Mouse (Mus musculus): ENCODE results near the gene Chmp4b. TPM values are rescaled to one million over a fixed set of nuclear protein-coding genes. Genes with fewer than 3 reads are reported as not detected.
A peak's percentile ranks its signal among the peaks of the same experiment; 100 is the strongest.

Gene Chmp4b
- 100 to 1,000 TPM; 206 to 285 TPM for total RNA-seq (2021)
- long read RNA-seq, experiment 1, transcript Chmp4b-201 (5 exons, 1,616 nt) = major isoform, 30 of 33 reads
- long read RNA-seq, experiment 1, partial matches to known transcripts = 0 of 33 reads
- long read RNA-seq, experiment 1, other reads (novel, unspliced or antisense) = 3 of 33 reads
- long read RNA-seq, experiment 2, transcript Chmp4b-201 (5 exons, 1,616 nt) = major isoform, 59 of 77 reads
- long read RNA-seq, experiment 2, partial matches to known transcripts = 5 of 77 reads
- long read RNA-seq, experiment 2, other reads (novel, unspliced or antisense) = 13 of 77 reads

DNA sequence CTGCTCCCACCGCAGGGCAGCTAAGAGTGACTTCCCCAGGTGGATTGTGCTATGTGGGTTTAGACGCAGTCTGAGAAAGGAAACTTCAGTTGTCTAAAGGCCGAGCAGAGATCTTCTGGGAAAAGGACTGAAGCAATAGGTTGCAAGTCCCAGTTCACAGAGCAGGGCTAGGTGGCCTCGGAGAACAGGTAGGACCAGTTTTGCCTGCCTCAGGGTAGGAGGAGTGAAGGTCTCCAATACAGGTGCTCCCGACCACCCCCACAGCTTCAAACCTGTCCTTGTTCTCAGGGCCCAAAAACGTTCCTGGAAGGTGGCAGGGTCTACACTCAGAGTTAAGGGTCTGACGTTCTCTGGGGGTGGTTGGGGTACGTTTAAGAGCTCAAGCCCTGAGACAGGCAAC lies at the start of gene Chmp4b:
Chmp4b (plus strand) TSS at position 343 of the 400 bp plus-strand sequence.
- no peak for DNase-seq (ENCODE audit: low spot score in 2 of 2)

GRCm38 (mm10) chr2:154603007-154603637 lies 48.4 kb upstream of the Chmp4b start:
- DNase-seq (ENCODE audit: low spot score in 2 of 2) = no peak

GRCm38 (mm10) chr2:154603638-154604153 lies 47.8 kb upstream of the Chmp4b start, which contains the start of gene Pxmp4:
Gene Pxmp4, minus strand, starts transcription at chr2:154603708.
- peak; percentile 94 to 97 for DNase-seq (ENCODE audit: low spot score in 2 of 2)

DNA sequence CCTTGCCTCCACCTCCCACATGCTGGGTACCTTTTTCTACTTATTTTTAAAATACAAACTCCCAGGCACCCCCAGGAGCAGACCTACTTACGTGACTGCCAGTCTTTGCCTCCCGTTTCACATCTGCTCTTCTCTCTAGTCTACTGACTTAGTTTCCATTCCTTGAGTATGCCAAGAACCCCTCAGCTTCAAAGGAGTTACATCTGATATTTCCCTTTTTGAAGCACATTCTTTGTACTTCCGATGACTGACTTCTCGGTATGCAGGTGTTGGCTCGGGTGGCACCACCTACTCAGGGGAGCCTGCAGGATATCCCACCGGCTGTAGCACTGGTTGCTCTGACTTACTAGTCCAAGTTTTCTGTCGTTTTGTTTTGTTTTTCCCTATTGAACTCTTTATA lies 47.3 kb upstream of the Chmp4b start:
- no peak for DNase-seq (ENCODE audit: low spot score in 2 of 2)

GRCm38 (mm10) chr2:154606965-154607364 lies 44.5 kb upstream of the Chmp4b start:
- DNase-seq (ENCODE audit: low spot score in 2 of 2) = no peak

DNA sequence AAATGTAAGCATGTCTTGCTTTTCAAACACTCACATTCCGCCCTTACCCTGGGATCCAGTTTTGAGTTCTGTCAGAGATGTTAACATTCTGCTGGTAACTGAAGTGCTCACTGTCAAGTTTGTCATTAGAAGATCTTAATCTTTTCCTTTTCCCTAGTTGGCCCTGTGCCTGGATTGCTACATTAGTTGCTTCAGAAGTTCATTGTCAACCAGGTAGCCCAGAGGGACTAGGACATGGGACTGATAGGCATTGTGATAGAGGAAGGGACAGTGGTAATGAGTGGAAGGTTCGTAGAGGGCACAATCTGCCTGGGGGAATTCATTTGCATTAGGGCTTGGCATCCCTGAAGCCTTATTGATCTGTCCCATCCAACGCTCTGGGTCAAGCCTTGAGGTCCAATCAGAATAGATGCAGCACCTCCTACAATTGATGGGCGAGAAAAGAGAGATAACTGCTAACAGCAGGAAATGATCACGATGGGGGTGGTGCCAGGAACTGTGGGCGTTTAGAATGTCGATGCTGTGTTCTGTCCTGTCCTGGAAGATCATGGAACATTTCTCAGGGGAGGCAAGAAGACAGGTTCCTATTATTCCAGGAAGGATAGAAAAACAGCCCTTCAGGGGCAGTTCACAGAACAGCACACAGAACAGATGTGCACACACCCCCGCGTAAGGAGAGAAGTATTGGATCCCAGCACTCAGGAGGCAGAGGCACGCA lies 42.3 kb upstream of the Chmp4b start:
- DNase-seq (ENCODE audit: low spot score in 2 of 2) = no peak

DNA sequence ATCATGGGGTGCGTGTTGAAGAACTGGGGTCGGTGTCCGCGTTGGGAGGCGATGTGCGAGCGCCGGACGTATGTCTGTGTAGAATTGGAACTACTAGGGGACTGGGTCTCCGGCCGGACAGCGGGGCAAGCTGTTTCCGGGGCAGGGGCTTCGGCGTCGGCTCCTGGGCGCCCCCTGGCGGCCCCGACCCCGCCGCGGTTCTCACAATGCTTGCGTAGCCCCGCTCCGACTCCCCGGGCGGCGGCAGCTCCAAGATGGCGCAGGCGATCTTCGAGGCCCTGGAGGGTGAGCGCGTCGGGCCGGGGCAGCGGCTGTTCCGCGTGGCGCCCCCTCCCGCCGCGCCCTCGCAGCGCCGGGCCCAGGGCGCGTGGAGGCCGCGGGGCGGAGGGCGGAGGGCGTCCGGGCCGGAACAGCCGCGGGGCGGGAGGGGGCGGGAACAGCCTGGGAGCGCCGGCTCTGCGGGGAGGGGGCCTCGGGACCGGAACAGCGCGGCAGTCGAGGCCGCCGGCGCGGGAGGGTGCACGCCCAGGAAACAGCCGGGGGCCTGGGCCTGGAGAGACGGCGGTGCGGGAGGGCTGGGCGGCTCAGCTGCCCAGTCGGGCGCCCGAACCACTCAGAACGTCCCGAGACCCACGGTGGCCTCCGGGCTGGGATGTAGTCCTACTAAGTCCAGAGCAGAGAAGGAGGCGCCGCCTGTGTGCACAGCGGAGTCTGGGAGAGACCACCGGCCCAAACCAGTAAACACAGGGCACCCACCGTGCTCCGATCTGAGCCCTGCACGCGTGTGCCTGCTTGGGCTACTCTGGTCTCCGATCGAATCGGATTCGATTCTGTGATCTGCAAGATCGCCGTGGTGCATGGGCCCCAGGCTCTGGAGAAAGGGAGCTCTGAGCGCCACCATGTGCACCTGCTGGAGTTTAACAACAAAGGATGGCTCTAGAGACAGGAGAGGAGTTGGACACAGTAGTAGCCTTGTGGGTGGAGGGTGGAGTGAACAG lies 38.1 kb upstream of the Chmp4b start, which contains the start of the genes Zfp341 and 4930519P11Rik:
Zfp341 (plus strand) TSS at position 180 of the 998 bp plus-strand sequence.
4930519P11Rik (minus strand) TSS at position 320 of the 998 bp plus-strand sequence.
- DNase-seq (ENCODE audit: low spot score in 2 of 2) = peak; percentile 86 to 87

- no peak for DNase-seq (ENCODE audit: low spot score in 2 of 2)
These were observed 36.5 kb upstream of the Chmp4b start for GRCm38 (mm10) chr2:154614841-154615576.

GRCm38 (mm10) chr2:154615674-154616073 lies 35.8 kb upstream of the Chmp4b start:
- DNase-seq (ENCODE audit: low spot score in 2 of 2) = no peak

DNA sequence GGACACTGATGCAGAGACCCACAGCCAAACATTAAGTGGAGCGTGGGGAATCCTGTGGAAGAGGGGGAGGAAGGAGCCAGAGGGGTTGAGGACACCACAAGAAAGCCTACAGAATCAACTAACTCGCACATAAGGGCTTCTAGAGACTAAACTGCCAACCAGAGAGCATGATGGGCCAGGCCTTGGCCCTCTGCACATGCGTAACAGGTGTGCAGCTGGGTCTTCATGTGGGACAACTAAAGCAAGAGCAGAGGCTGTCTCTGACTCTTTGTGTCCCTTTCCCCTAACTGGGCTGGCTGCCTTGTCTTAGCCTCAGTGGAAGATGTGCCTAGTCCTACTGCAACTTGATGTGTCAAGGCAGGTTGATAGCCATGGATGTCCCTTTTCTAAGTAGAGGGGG lies 34.4 kb upstream of the Chmp4b start:
- no peak for DNase-seq (ENCODE audit: low spot score in 2 of 2)

- DNase-seq (ENCODE audit: low spot score in 2 of 2) = no peak
These were observed 29.8 kb upstream of the Chmp4b start for GRCm38 (mm10) chr2:154621684-154622083.

DNA sequence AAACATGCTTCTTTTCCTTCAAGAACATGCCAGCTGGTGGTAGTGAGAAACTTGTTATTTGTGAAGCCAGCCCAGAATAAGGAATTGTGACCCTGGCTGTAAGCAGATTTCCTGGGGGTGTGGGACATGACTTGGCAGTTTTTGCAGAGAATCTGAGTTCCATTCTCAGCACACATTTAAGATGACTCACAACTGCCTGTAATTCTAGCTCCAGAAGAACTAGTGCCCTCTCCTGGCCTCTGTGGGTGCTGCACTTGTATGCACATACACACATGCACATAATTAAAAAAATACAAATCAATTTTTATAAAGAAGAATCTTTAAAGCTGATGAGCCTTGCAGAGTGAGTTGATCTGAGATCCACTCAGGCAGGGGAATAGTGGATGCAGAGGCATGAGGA lies 27.4 kb upstream of the Chmp4b start:
- DNase-seq (ENCODE audit: low spot score in 2 of 2) = no peak

DNA sequence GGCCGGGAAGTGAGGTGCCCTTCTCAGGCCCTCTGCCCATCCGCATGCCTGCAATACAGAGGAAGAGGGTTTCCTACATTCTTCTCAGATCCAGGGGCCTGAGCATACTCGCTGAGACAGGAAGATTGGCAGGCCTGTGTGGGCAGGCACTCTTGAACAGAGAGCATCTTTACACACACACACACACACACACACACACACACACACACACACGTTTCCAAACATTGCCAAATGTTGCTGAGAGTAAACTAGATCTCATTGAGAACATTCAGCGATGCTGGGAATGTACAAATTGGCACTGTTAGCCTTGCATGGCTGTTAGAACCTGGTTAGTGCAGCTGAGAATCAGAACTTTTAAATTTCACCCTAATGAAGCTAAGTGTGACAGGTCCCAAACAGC lies 21.0 kb upstream of the Chmp4b start:
- no peak for DNase-seq (ENCODE audit: low spot score in 2 of 2)

DNA sequence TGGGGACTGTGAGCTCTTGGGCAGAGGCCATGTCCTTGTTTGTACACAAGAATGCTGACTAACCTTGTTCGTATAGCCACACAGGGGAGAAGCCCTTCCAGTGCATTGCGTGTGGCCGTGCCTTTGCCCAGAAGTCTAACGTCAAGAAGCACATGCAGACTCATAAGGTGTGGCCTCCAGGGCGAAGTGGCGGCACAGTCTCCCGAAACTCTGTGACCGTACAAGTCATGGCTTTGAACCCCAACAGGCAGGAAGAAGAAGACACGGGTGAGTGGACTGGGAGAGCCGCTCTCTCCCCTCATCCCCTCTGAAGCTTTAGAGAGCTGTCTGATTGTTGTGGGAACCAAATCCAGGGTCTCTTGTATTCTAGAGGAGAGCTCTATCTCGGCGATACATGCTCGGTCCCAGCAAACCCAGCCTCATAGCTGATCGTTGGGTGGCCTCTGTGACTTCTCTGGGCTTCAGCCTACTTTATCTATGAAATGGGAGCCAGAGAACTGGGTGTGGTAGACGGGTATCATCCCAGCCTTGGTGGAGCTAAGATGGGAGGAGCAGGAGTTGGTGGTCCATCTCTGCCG lies 19.2 kb upstream of the Chmp4b start:
- DNase-seq (ENCODE audit: low spot score in 2 of 2) = no peak

DNA sequence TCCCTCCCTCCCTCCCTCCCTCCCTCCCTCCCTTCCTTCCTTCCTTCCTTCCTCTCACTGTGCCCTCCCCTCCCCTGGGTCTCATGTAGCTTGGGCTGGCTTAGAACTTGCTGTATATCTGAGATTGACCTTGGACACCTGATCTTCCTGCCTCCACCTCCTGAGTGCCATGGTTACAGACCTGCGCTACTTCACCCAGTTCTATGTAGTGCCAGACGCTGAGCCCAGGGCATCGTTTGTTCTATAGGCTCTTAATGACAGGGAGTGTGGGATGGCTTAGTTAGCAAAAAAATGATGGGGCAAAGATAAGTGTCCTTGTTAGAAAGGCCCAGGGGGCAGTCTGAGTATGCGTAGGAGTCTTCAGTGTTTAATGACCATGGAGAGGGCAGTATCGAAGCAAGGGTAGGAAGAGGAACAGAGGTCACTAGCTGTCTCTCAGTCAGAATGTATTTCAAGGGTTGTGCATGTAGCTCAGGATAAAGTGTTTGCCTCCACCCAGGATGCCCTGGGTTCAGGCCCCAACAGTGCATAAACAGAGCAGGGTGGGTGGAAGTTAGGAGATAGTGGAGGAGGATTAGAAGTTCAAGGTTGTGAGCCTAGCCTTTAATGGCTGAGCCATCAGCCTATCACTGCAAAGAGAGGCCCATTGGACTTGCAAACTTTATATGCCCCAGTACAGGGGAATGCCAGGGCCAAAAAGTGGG lies 18.3 kb upstream of the Chmp4b start:
- DNase-seq (ENCODE audit: low spot score in 2 of 2) = no peak

- no peak for DNase-seq (ENCODE audit: low spot score in 2 of 2)
These were observed 17.4 kb upstream of the Chmp4b start for GRCm38 (mm10) chr2:154633876-154634644.

DNA sequence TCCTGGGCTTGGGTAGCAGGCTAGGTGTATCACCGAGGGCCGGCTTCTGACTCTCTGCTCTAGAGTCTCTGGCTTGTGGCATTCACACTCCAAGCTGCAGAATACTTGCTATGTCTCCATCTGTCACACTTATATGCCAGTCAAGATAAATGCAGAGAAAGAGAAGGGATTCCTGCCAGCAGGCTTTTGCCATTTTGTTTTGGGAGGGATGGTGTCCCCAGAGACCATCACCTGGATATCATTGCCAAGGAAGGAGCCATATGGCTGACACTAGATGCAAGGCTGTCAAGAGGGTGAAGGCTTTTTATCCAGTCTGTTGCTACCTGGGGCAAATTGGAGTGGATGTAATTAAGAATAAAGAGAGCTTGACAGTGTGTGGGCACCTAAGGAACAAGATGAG lies 15.7 kb upstream of the Chmp4b start:
- no peak for DNase-seq (ENCODE audit: low spot score in 2 of 2)

- DNase-seq (ENCODE audit: low spot score in 2 of 2) = no peak
These were observed 13.0 kb upstream of the Chmp4b start for GRCm38 (mm10) chr2:154638521-154638920.

All from adrenal gland, adult 18-20 months (tissue).